Mouse (Mus musculus): ENCODE measurements around the gene Nkain2.

DNA sequence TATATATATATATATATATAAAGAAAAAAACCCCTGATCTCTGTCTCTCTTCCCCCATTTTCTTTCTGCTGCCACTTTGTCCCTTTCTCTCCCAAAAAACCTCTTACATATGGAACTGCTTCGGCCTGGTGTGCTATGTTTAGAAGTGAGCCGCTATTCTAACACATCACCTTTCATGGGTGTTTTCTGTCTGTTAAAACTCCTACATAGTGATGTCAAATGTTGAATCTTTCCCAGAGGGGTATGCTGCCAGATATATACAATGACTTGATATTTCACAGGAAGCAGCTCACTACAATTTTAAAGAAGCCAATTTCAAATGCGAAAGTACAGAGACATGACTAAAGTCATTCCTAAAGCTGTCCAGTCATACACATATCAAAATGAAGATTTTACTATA, 49.6 kb upstream of the Nkain2 start:
- TF ChIP-seq HCFC1 (IDR thresholded peaks at IDR 0.05; ENCODE audit: low read depth, low read length) (no peak), JUND (conservative IDR thresholded peaks at IDR 0.05; ENCODE audit: low read depth, low read length) (no peak), USF1 (IDR thresholded peaks at IDR 0.05; ENCODE audit: low read depth, low read length) (no peak), E2F4 (IDR thresholded peaks at IDR 0.05; ENCODE audit: insufficient replicate concordance, low read depth, low read length) (no peak), KAT2A (IDR thresholded peaks at IDR 0.05; ENCODE audit: insufficient replicate concordance, low read length) (no peak), CHD1 (IDR thresholded peaks at IDR 0.05; ENCODE audit: low read depth, low read length) (no peak), RCOR1 (conservative IDR thresholded peaks at IDR 0.05; ENCODE audit: low read depth, low read length) (no peak), MEF2A (IDR thresholded peaks at IDR 0.05; ENCODE audit: borderline replicate concordance, low read depth, low read length) (no peak), EP300 (IDR thresholded peaks at IDR 0.05; ENCODE audit: low read length) (no peak), CTCF (conservative IDR thresholded peaks at IDR 0.05 in 1 of 2, IDR thresholded peaks at IDR 0.05 in 1 of 2; ENCODE audit: low read depth in 2 of 2, low read length in 2 of 2) (no peak)

Measured in CH12.LX (cell line).